Mouse (Mus musculus) brain, embryonic 14.5 days (tissue): ENCODE results near the gene Nubpl.

Experiments used
- CTCF ChIP-seq: fragments of 200-500 bp; IDR thresholded peaks from 2 replicates; pipeline ENCODE4 v1.5.1; 2012; ENCODE audit warnings: inconsistent platforms, mild to moderate bottlenecking, moderate library complexity, borderline replicate concordance; ENCODE audit not compliant: insufficient read depth, insufficient read length; ENCODE audit errors: extremely low read depth
- POLR2A ChIP-seq: fragments of 200-500 bp; IDR thresholded peaks from 2 replicates; pipeline ENCODE4 v1.6.1; 2012; ENCODE audit warnings: mild to moderate bottlenecking, inconsistent platforms, borderline replicate concordance; ENCODE audit not compliant: poor library complexity, insufficient read depth, insufficient read length, severe bottlenecking; ENCODE audit errors: extremely low read depth

GRCm38 (mm10) chr12:52281232-52281631 lies 183.7 kb downstream of the Nubpl start:
- TF ChIP-seq CTCF (no peak), POLR2A (no peak)
